Mouse (Mus musculus) frontal cortex, adult (tissue): ENCODE data around the gene Aspn.
"Not testable (repeated sequence)": the region's sequence is repeated elsewhere in the genome, so short reads cannot be mapped to it uniquely, and the experiment has no call there.

Experiments used
- ATAC-seq: cut with Nextera tagmentation; 2 replicates; pipeline ENCODE4 v1.9.2; 2017; ENCODE audit warnings: mild to moderate bottlenecking, moderate library complexity, mixed read lengths; ENCODE audit not compliant: low TSS enrichment

Gene Aspn

GRCm38 (mm10) chr13:49584307-49585005 is 40.2 kb downstream of the Aspn start:
- ATAC-seq = no peak

GRCm38 (mm10) chr13:49586062-49586461 is 41.8 kb downstream of the Aspn start:
- peak; percentile 64; the same call in 1 of the 2 replicates for ATAC-seq

- not testable (repeated sequence) for ATAC-seq
Measured at GRCm38 (mm10) chr13:49602541-49602940, 58.3 kb downstream of the Aspn start.

GRCm38 (mm10) chr13:49603603-49604002 is 59.4 kb downstream of the Aspn start:
- ATAC-seq = no peak

- ATAC-seq = no peak
Measured at GRCm38 (mm10) chr13:49607714-49608113, 63.5 kb downstream of the Aspn start, which contains the start of gene Ogn. Gene Ogn (plus strand): TSS chr13:49608046.

GRCm38 (mm10) chr13:49608589-49609322 is 64.5 kb downstream of the Aspn start:
- ATAC-seq = no peak

GRCm38 (mm10) chr13:49617021-49617420 is 72.8 kb downstream of the Aspn start:
- ATAC-seq = no peak
